Mouse (Mus musculus) testis, adult 2 months (tissue): Measurements from ENCODE around the gene Piwil4.

Source experiments
- CTCF ChIP-seq: fragments of 200-500 bp; IDR thresholded peaks from 2 replicates; pipeline ENCODE4 v1.5.1; 2012; ENCODE audit warnings: low read depth, mild to moderate bottlenecking, inconsistent platforms, low read length, moderate library complexity; ENCODE audit not compliant: control insufficient read depth, insufficient read depth, insufficient replicate concordance
- POLR2A ChIP-seq: fragments of 200-500 bp; IDR thresholded peaks from 2 replicates; pipeline ENCODE4 v1.6.1; 2012; ENCODE audit warnings: low read depth, mild to moderate bottlenecking, inconsistent platforms, low read length, moderate library complexity; ENCODE audit not compliant: control insufficient read depth

DNA sequence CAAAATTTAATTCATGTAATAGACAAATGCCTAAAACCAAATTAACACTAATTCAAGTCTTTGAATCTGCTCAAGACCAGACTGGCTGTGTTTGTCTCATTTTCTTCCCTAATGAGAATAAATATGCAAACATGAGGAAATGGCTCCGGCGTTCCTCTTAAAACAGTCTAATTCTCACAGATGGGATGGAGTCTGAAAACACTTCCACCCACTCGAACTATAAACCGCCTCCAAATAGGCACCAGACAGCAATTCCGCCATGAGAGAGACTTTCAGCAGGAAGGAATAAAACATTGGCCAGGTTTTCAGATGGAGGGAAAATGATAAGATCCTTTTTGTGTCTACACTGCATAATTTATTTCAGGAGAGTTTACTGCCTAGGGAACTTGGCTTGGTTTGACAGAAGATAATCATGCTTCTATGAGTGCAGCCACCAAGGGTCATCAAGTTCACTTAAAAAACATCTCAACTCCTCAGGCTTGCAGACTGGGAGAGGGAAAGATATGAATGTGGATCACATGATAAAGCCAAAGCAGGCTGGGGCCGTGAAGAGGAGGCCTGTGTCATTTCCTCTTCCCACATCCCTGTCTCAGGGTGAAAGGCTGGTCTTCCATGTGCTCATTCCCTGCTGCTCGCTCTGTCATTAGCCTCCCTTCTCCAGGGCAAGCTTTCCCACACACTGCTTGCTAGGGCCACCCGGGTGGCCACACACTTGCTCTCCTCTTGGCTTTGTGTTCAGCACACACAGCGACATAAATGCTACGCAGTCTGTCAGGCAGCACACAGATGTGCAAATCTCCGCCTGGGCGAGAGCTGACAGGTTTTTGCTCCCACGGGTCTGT lies 35.0 kb downstream of the Piwil4 start:
- TF ChIP-seq POLR2A (no peak), CTCF (no peak)
